Mouse (Mus musculus) lung, adult 18-20 months (tissue): Measurements from ENCODE around the gene Mrps12.
"Not testable (repeated sequence)": the region's sequence is repeated elsewhere in the genome, so short reads cannot be mapped to it uniquely, and the experiment has no call there.

ENCODE experiments used
- DNase-seq, 2 experiments: peaks; one replicate each; pipeline ENCODE4 v3.0.0; 2022; ENCODE audit warnings: mixed read lengths in 2 of 2

The Mrps12 gene

GRCm38 (mm10) chr7:28701306-28701705 is 40.3 kb downstream of the Mrps12 start:
- not testable (repeated sequence) for DNase-seq

- DNase-seq = no peak
Observed at GRCm38 (mm10) chr7:28700269-28700668, 41.4 kb downstream of the Mrps12 start.

- DNase-seq = no peak
Observed at GRCm38 (mm10) chr7:28697277-28697676, 44.3 kb downstream of the Mrps12 start.

- no peak for DNase-seq
Observed at GRCm38 (mm10) chr7:28694966-28695511, 46.6 kb downstream of the Mrps12 start.

- DNase-seq = peak in 1 of 2 experiments; percentile 27
Observed at GRCm38 (mm10) chr7:28694423-28694822, 47.2 kb downstream of the Mrps12 start.

- peak; percentile 89 to 94 for DNase-seq
Observed at GRCm38 (mm10) chr7:28693321-28693966, 48.2 kb downstream of the Mrps12 start.

- DNase-seq = no peak
Observed at GRCm38 (mm10) chr7:28692545-28693320, 48.9 kb downstream of the Mrps12 start, which contains the start of gene Fbxo27. Gene Fbxo27 (plus strand): TSS chr7:28692849.

GRCm38 (mm10) chr7:28691075-28691474 is 50.5 kb downstream of the Mrps12 start:
- no peak for DNase-seq
